Mouse (Mus musculus) lung, embryonic 15.5 days (tissue): ENCODE measurements around the gene Zfp229. TPM values are rescaled to one million over a fixed set of nuclear protein-coding genes. Genes with fewer than 3 reads are reported as not detected.
"Not testable (repeated sequence)": the region's sequence is repeated elsewhere in the genome, so short reads cannot be mapped to it uniquely, and the experiment has no call there.

Experiments
- ATAC-seq: fragments of 200-750 bp; cut with Nextera tagmentation; 2 replicates; pipeline ENCODE4 v1.8.0; 2017; ENCODE audit warnings: moderate number of reproducible peaks, borderline replicate concordance; ENCODE audit not compliant: low FRiP score, low TSS enrichment; ENCODE audit errors: extremely low read depth
- H3K27ac ChIP-seq: fragments of 300-500 bp; sonication (generic); 2 replicates; pipeline ENCODE4 v1.5.1; 2015; ENCODE audit warnings: moderate library complexity, mild to moderate bottlenecking, inconsistent platforms
- H3K27me3 ChIP-seq: fragments of 300-500 bp; sonication (generic); 2 replicates; pipeline ENCODE4 v1.6.1; 2015; ENCODE audit warnings: inconsistent platforms
- H3K36me3 ChIP-seq: fragments of 300-500 bp; sonication (generic); 2 replicates; pipeline ENCODE4 v1.6.1; 2015; ENCODE audit warnings: inconsistent platforms
- H3K4me1 ChIP-seq: fragments of 300-500 bp; sonication (generic); 2 replicates; pipeline ENCODE4 v1.6.1; 2015; ENCODE audit warnings: inconsistent platforms
- H3K4me2 ChIP-seq: fragments of 300-500 bp; sonication (generic); 2 replicates; pipeline ENCODE4 v1.6.1; 2015; ENCODE audit warnings: inconsistent platforms, mild to moderate bottlenecking, moderate library complexity
- H3K4me3 ChIP-seq: fragments of 300-500 bp; sonication (generic); 2 replicates; pipeline ENCODE4 v1.5.1; 2015; ENCODE audit warnings: mild to moderate bottlenecking, inconsistent platforms
- H3K9ac ChIP-seq: fragments of 300-500 bp; sonication (generic); 2 replicates; pipeline ENCODE4 v1.6.1; 2015; ENCODE audit warnings: inconsistent platforms
- H3K9me3 ChIP-seq: fragments of 300-500 bp; sonication (generic); 2 replicates; pipeline ENCODE4 v1.6.1; 2016; ENCODE audit warnings: inconsistent platforms
- WGBS: fragments of 180-500 bp; shearing (Covaris S2); methylation state at CpG from one replicate; pipeline ENCODE4 v1.1.7; 2015; 5-methylcytosine and 5-hydroxymethylcytosine counted together
- polyA plus RNA-seq: library from polyadenylated mRNA; unstranded; fragments of >200 nt; fragmentation: Nextera tagmentation; extraction: Ambion mirVana; gene quantifications from 2 replicates; pipeline ENCODE4 v1.2.1, GENCODE M21; 2015

Gene Zfp229
- polyA plus RNA-seq, result 7.0 and 7.1 TPM in 2 replicates

GRCm38 (mm10) chr17:21730495-21730894 lies at the start of gene Zfp229:
Gene Zfp229 (plus strand): TSS chr17:21730795.
- H3K4me2 ChIP-seq, result not testable (repeated sequence)

GRCm38 (mm10) chr17:21691560-21691959 lies 39.0 kb upstream of the Zfp229 start, which contains the start of gene Gm10226:
Gene Gm10226 (plus strand): TSS chr17:21691860.
- ATAC-seq, result no peak
- Histone ChIP-seq H3K4me1 (no peaks in the 10 kb centered on the region), H3K27me3 (no peaks in the 10 kb centered on the region), H3K4me3 (no peak within 1 kb of the TSS), H3K36me3 (peaks cover 2% of the 10 kb centered on the region; the same call in 1 of the 2 replicates), H3K9ac (no peak within 1 kb of the TSS), H3K9me3 (no peaks in the 10 kb centered on the region), H3K27ac (no peak within 1 kb of the TSS), H3K4me2 (no peak within 1 kb of the TSS)
- WGBS, result 84% methylated on average over 3 of the region's 3 CpGs

More at GRCm38 (mm10) chr17:21730495-21730894, at the start of gene Zfp229:
- not testable (repeated sequence) for H3K27ac ChIP-seq, H3K9me3 ChIP-seq, H3K4me1 ChIP-seq, H3K4me3 ChIP-seq, H3K36me3 ChIP-seq, ATAC-seq, H3K27me3 ChIP-seq, H3K9ac ChIP-seq
- 97% methylated on average over 11 of the region's 22 CpGs for WGBS

- Histone ChIP-seq H3K9me3 (no peaks in the 10 kb centered on the region), H3K4me3 (no peak overlapping the region), H3K27ac (no peak overlapping the region), H3K4me2 (no peak overlapping the region), H3K9ac (no peak overlapping the region), H3K27me3 (no peaks in the 10 kb centered on the region), H3K4me1 (no peaks in the 10 kb centered on the region), H3K36me3 (peaks cover 2% of the 10 kb centered on the region; the same call in 1 of the 2 replicates)
- no peak for ATAC-seq
- WGBS, result 75% methylated on average over 3 of the region's 3 CpGs
These were observed 37.3 kb upstream of the Zfp229 start for GRCm38 (mm10) chr17:21693342-21693741.

GRCm38 (mm10) chr17:21696073-21696472 lies 34.5 kb upstream of the Zfp229 start:
- no peaks in the 10 kb centered on the region for H3K36me3 ChIP-seq
- no peak overlapping the region for H3K9ac ChIP-seq
- no peak overlapping the region for H3K4me3 ChIP-seq
- H3K27ac ChIP-seq, result no peak overlapping the region
- H3K27me3 ChIP-seq, result no peaks in the 10 kb centered on the region
- no peaks in the 10 kb centered on the region for H3K9me3 ChIP-seq
- no peak for ATAC-seq
- no peak overlapping the region for H3K4me2 ChIP-seq
- no peaks in the 10 kb centered on the region for H3K4me1 ChIP-seq

- Histone ChIP-seq H3K9me3 (no peaks in the 10 kb centered on the region), H3K4me1 (no peaks in the 10 kb centered on the region), H3K27ac (no peak overlapping the region), H3K9ac (no peak overlapping the region), H3K4me2 (no peak overlapping the region), H3K27me3 (no peaks in the 10 kb centered on the region), H3K4me3 (no peak overlapping the region), H3K36me3 (no peaks in the 10 kb centered on the region)
- ATAC-seq, result no peak
- 36% methylated on average over 5 of the region's 5 CpGs for WGBS
These were observed 28.0 kb upstream of the Zfp229 start for GRCm38 (mm10) chr17:21702281-21703240.

- Histone ChIP-seq H3K27ac (no peak overlapping the region), H3K4me1 (0 out of 2 replicates have a peak, but pooled peaks cover 2% of the 10 kb centered on the region), H3K4me2 (no peak overlapping the region), H3K27me3 (no peaks in the 10 kb centered on the region), H3K36me3 (no peaks in the 10 kb centered on the region), H3K4me3 (no peak overlapping the region), H3K9ac (no peak overlapping the region), H3K9me3 (no peaks in the 10 kb centered on the region)
- ATAC-seq, result no peak
- 84% methylated on average over 1 of the region's 1 CpGs for WGBS
These were observed 27.2 kb upstream of the Zfp229 start for GRCm38 (mm10) chr17:21703414-21703813.

- ATAC-seq, result peak; percentile 99
- Histone ChIP-seq H3K27me3 (no peaks in the 10 kb centered on the region), H3K27ac (peak within 1 kb of the TSS; percentile 97), H3K4me1 (peaks cover 8% of the 10 kb centered on the region; the same call in 1 of the 2 replicates), H3K4me3 (peak within 1 kb of the TSS; percentile 65), H3K9ac (peak within 1 kb of the TSS; percentile 72), H3K36me3 (peaks cover 11% of the 10 kb centered on the region; the same call in 1 of the 2 replicates), H3K9me3 (no peaks in the 10 kb centered on the region), H3K4me2 (peak within 1 kb of the TSS; percentile 56)
- 4% methylated on average over 26 of the region's 26 CpGs for whole genome bisulfite sequencing
These were observed 23.1 kb upstream of the Zfp229 start, which contains the start of gene Zfp760 for GRCm38 (mm10) chr17:21707343-21707996. Gene Zfp760 (plus strand): TSS chr17:21707741.

- Histone ChIP-seq H3K4me3 (peak overlapping the region; percentile 65), H3K27me3 (no peaks in the 10 kb centered on the region), H3K4me1 (peaks cover 8% of the 10 kb centered on the region; the same call in 1 of the 2 replicates), H3K27ac (peak overlapping the region; percentile 97; the same call in 1 of the 2 replicates), H3K9me3 (no peaks in the 10 kb centered on the region), H3K9ac (peak overlapping the region; percentile 72), H3K36me3 (peaks cover 14% of the 10 kb centered on the region; the same call in 1 of the 2 replicates), H3K4me2 (peak overlapping the region; percentile 56)
- 30% methylated on average over 2 of the region's 2 CpGs for WGBS
- no peak for ATAC-seq
These were observed 22.2 kb upstream of the Zfp229 start for GRCm38 (mm10) chr17:21708401-21708800.

- H3K4me3 ChIP-seq, result peak overlapping the region; percentile 69
- peak overlapping the region; percentile 90 for H3K27ac ChIP-seq
- no peak for ATAC-seq
- 59% methylated on average over 4 of the region's 4 CpGs for WGBS
- no peaks in the 10 kb centered on the region for H3K9me3 ChIP-seq
- H3K9ac ChIP-seq, result no peak overlapping the region
- peak overlapping the region; percentile 53 for H3K4me2 ChIP-seq
- peaks cover 4% of the 10 kb centered on the region; the same call in 1 of the 2 replicates for H3K4me1 ChIP-seq
- peaks cover 6% of the 10 kb centered on the region; the same call in 1 of the 2 replicates for H3K36me3 ChIP-seq
- no peaks in the 10 kb centered on the region for H3K27me3 ChIP-seq
These were observed 2.5 kb downstream of the Zfp229 start for GRCm38 (mm10) chr17:21733049-21733448.

- peaks cover 8% of the 10 kb centered on the region; the same call in 1 of the 2 replicates for H3K36me3 ChIP-seq
- peaks cover 4% of the 10 kb centered on the region; the same call in 1 of the 2 replicates for H3K4me1 ChIP-seq
- no peaks in the 10 kb centered on the region for H3K27me3 ChIP-seq
- no peaks in the 10 kb centered on the region for H3K9me3 ChIP-seq
- H3K4me2 ChIP-seq, result peak overlapping the region; percentile 53
- peak overlapping the region; percentile 69 for H3K4me3 ChIP-seq
- ATAC-seq, result peak; percentile 97
- under 1% methylated on average over 27 of the region's 27 CpGs for WGBS
- H3K9ac ChIP-seq, result peak overlapping the region; percentile 63
- peak overlapping the region; percentile 90 for H3K27ac ChIP-seq
These were observed 3.0 kb downstream of the Zfp229 start for GRCm38 (mm10) chr17:21733529-21734031.

- ATAC-seq, result no peak
- H3K4me2 ChIP-seq, result no peak overlapping the region
- no peaks in the 10 kb centered on the region for H3K27me3 ChIP-seq
- H3K9ac ChIP-seq, result no peak overlapping the region
- no peaks in the 10 kb centered on the region for H3K4me1 ChIP-seq
- H3K9me3 ChIP-seq, result no peaks in the 10 kb centered on the region
- no peaks in the 10 kb centered on the region for H3K36me3 ChIP-seq
- WGBS, result 41% methylated on average over 2 of the region's 2 CpGs
- H3K27ac ChIP-seq, result no peak overlapping the region
- no peak overlapping the region for H3K4me3 ChIP-seq
These were observed 22.2 kb downstream of the Zfp229 start for GRCm38 (mm10) chr17:21752791-21753190.
